Mouse (Mus musculus) hindbrain, embryonic 14.5 days (tissue): ENCODE results near the gene Aunip. TPM values are rescaled to one million over a fixed set of nuclear protein-coding genes. Genes with fewer than 3 reads are reported as not detected.
A peak's percentile ranks its signal among the peaks of the same experiment; 100 is the strongest.
"Not testable (repeated sequence)": the region's sequence is repeated elsewhere in the genome, so short reads cannot be mapped to it uniquely, and the experiment has no call there.

Experiments
- ATAC-seq: fragments of 200-750 bp; cut with Nextera tagmentation; 2 replicates; pipeline ENCODE4 v1.8.0; 2017; ENCODE audit warnings: moderate number of reproducible peaks, mild to moderate bottlenecking, moderate TSS enrichment, moderate library complexity; ENCODE audit not compliant: low FRiP score
- DNase-seq: peaks from one replicate; pipeline ENCODE4 v3.0.0-alpha.2; 2015; ENCODE audit warnings: low spot score
- H3K27ac ChIP-seq: fragments of 300-500 bp; sonication (generic); 2 replicates; pipeline ENCODE4 v1.5.1; 2014; ENCODE audit warnings: mild to moderate bottlenecking, moderate library complexity
- H3K27me3 ChIP-seq: fragments of 300-500 bp; sonication (generic); 2 replicates; pipeline ENCODE4 v1.6.1; 2014; ENCODE audit warnings: mild to moderate bottlenecking, low read length, mixed read lengths; ENCODE audit not compliant: control insufficient read depth, insufficient read depth
- H3K36me3 ChIP-seq: fragments of 300-500 bp; sonication (generic); replicated peaks from 2 replicates; pipeline ENCODE4 v1.6.1; 2014; ENCODE audit not compliant: control insufficient read depth, insufficient read depth
- H3K4me1 ChIP-seq: fragments of 300-500 bp; sonication (generic); replicated peaks from 2 replicates; pipeline ENCODE4 v1.6.1; 2014; ENCODE audit warnings: antibody characterized with exemption, low read length, mixed read lengths; ENCODE audit not compliant: control insufficient read depth, insufficient read depth
- H3K4me2 ChIP-seq: fragments of 300-500 bp; sonication (generic); replicated peaks from 2 replicates; pipeline ENCODE4 v1.6.1; 2014; ENCODE audit warnings: mild to moderate bottlenecking, moderate library complexity
- H3K4me3 ChIP-seq: fragments of 300-500 bp; sonication (generic); replicated peaks from 2 replicates; pipeline ENCODE4 v1.5.1; 2014; ENCODE audit warnings: mild to moderate bottlenecking, low read length
- H3K9ac ChIP-seq: fragments of 300-500 bp; sonication (generic); 2 replicates; pipeline ENCODE4 v1.6.1; 2014
- H3K9me3 ChIP-seq: fragments of 300-500 bp; sonication (generic); 2 replicates; pipeline ENCODE4 v1.6.1; 2016; ENCODE audit warnings: low read length; ENCODE audit not compliant: control insufficient read depth
- WGBS: fragments of 180-500 bp; shearing (Covaris S2); extraction: QIAGEN DNeasy Blood & Tissue Kit; methylation state at CpG from one replicate; pipeline ENCODE4 v1.1.7; 2014; 5-methylcytosine and 5-hydroxymethylcytosine counted together
- polyA plus RNA-seq: library from polyadenylated mRNA; unstranded; fragments of >200 nt; fragmentation: Nextera tagmentation; extraction: Ambion mirVana; gene quantifications from 2 replicates; pipeline ENCODE4 v1.2.1, GENCODE M21; 2014

Aunip gene
- polyA plus RNA-seq, 1 experiment from 2014 or later: 0.40 TPM

GRCm38 (mm10) chr4:134495546-134495923 lies 15.3 kb upstream of the Aunip start:
- no peak overlapping the region for H3K4me2 ChIP-seq
- no peaks in the 10 kb centered on the region for H3K27me3 ChIP-seq
- H3K9ac ChIP-seq: no peak overlapping the region
- WGBS: 66% methylated on average over 5 of the region's 5 CpGs
- no peak for ATAC-seq
- H3K27ac ChIP-seq: no peak overlapping the region
- H3K4me1 ChIP-seq: peaks cover 28% of the 10 kb centered on the region
- H3K9me3 ChIP-seq: no peaks in the 10 kb centered on the region
- H3K4me3 ChIP-seq: no peak overlapping the region
- DNase-seq: no peak
- H3K36me3 ChIP-seq: no peaks in the 10 kb centered on the region; the same call in 1 of the 2 replicates

- Histone ChIP-seq H3K9ac (peak within 1 kb of the TSS; percentile 76), H3K36me3 (no peaks in the 10 kb centered on the region; the same call in 1 of the 2 replicates), H3K27ac (peak within 1 kb of the TSS; percentile 73), H3K27me3 (no peaks in the 10 kb centered on the region), H3K4me1 (peaks cover 28% of the 10 kb centered on the region), H3K4me3 (peak within 1 kb of the TSS; percentile 47), H3K9me3 (no peaks in the 10 kb centered on the region), H3K4me2 (peak within 1 kb of the TSS; percentile 96)
- ATAC-seq (peak; percentile 66), DNase-seq (no peak)
- WGBS: 3% methylated on average over 35 of the region's 35 CpGs
Measured at GRCm38 (mm10) chr4:134496595-134497210, 14.1 kb upstream of the Aunip start, which contains the start of gene Paqr7. Gene Paqr7 (plus strand): TSS chr4:134496697.

GRCm38 (mm10) chr4:134497223-134497622 lies 13.6 kb upstream of the Aunip start:
- Histone ChIP-seq H3K9me3 (no peaks in the 10 kb centered on the region), H3K4me2 (peak overlapping the region; percentile 96), H3K9ac (peak overlapping the region; percentile 76), H3K4me1 (peaks cover 28% of the 10 kb centered on the region), H3K4me3 (peak overlapping the region; percentile 47), H3K27me3 (no peaks in the 10 kb centered on the region), H3K27ac (peak overlapping the region; percentile 73), H3K36me3 (no peaks in the 10 kb centered on the region; the same call in 1 of the 2 replicates)
- DNase-seq (no peak), ATAC-seq (peak; percentile 29)
- 14% methylated on average over 6 of the region's 6 CpGs for WGBS

GRCm38 (mm10) chr4:134497986-134498731 lies 12.6 kb upstream of the Aunip start:
- peak overlapping the region; percentile 47; the same call in 1 of the 2 replicates for H3K4me3 ChIP-seq
- peaks cover 28% of the 10 kb centered on the region for H3K4me1 ChIP-seq
- H3K9me3 ChIP-seq: no peaks in the 10 kb centered on the region
- DNase-seq (no peak), ATAC-seq (peak; percentile 34; the same call in 1 of the 2 replicates)
- H3K4me2 ChIP-seq: peak overlapping the region; percentile 96
- H3K27me3 ChIP-seq: no peaks in the 10 kb centered on the region
- H3K36me3 ChIP-seq: no peaks in the 10 kb centered on the region; the same call in 1 of the 2 replicates
- peak overlapping the region; percentile 73 for H3K27ac ChIP-seq
- peak overlapping the region; percentile 76 for H3K9ac ChIP-seq
- 64% methylated on average over 12 of the region's 12 CpGs for WGBS

- not testable (repeated sequence) for H3K4me3 ChIP-seq, DNase-seq, ATAC-seq, H3K27me3 ChIP-seq, H3K9me3 ChIP-seq, H3K9ac ChIP-seq, H3K36me3 ChIP-seq
- 90% methylated on average over 6 of the region's 6 CpGs for WGBS
- H3K4me1 ChIP-seq: peaks cover 28% of the 10 kb centered on the region
- peak overlapping the region; percentile 73; the same call in 1 of the 2 replicates for H3K27ac ChIP-seq
- peak overlapping the region; percentile 96; the same call in 1 of the 2 replicates for H3K4me2 ChIP-seq
Measured at GRCm38 (mm10) chr4:134498983-134499382, 11.8 kb upstream of the Aunip start.

GRCm38 (mm10) chr4:134501095-134501494 lies 9.7 kb upstream of the Aunip start:
- 96% methylated on average over 6 of the region's 6 CpGs for WGBS
- Histone ChIP-seq H3K4me1 (peaks cover 21% of the 10 kb centered on the region), H3K27me3 (no peaks in the 10 kb centered on the region), H3K4me3 (no peak overlapping the region), H3K9ac (no peak overlapping the region), H3K36me3 (no peaks in the 10 kb centered on the region; the same call in 1 of the 2 replicates), H3K9me3 (no peaks in the 10 kb centered on the region), H3K4me2 (no peak overlapping the region), H3K27ac (no peak overlapping the region)
- ATAC-seq (no peak), DNase-seq (no peak)

GRCm38 (mm10) chr4:134503686-134504357 lies 7.0 kb upstream of the Aunip start:
- H3K9me3 ChIP-seq: no peaks in the 10 kb centered on the region
- no peaks in the 10 kb centered on the region for H3K4me1 ChIP-seq
- no peak overlapping the region for H3K4me2 ChIP-seq
- H3K4me3 ChIP-seq: no peak overlapping the region
- H3K36me3 ChIP-seq: peaks cover 18% of the 10 kb centered on the region
- H3K27ac ChIP-seq: no peak overlapping the region
- ATAC-seq: no peak
- no peak overlapping the region for H3K9ac ChIP-seq
- DNase-seq: no peak
- WGBS: 77% methylated on average over 4 of the region's 4 CpGs
- no peaks in the 10 kb centered on the region for H3K27me3 ChIP-seq

- ATAC-seq (no peak), DNase-seq (no peak)
- no peaks in the 10 kb centered on the region for H3K9me3 ChIP-seq
- no peaks in the 10 kb centered on the region for H3K27me3 ChIP-seq
- no peak overlapping the region for H3K4me2 ChIP-seq
- H3K36me3 ChIP-seq: peaks cover 18% of the 10 kb centered on the region
- WGBS: 89% methylated on average over 4 of the region's 4 CpGs
- no peaks in the 10 kb centered on the region for H3K4me1 ChIP-seq
- no peak overlapping the region for H3K27ac ChIP-seq
- no peak overlapping the region for H3K4me3 ChIP-seq
- no peak overlapping the region for H3K9ac ChIP-seq
Measured at GRCm38 (mm10) chr4:134505303-134505789, 5.5 kb upstream of the Aunip start.
